Mouse (Mus musculus) olfactory bulb, adult 2 months (tissue): ENCODE measurements around the gene Myl6.

Experiments
- CTCF ChIP-seq: fragments of 200-500 bp; IDR thresholded peaks from 2 replicates; pipeline ENCODE4 v1.5.1; 2012; ENCODE audit warnings: low read depth, mild to moderate bottlenecking, low read length, moderate library complexity; ENCODE audit not compliant: insufficient read depth
- POLR2A ChIP-seq: fragments of 200-500 bp; IDR thresholded peaks from 2 replicates; pipeline ENCODE4 v1.6.1; 2012; ENCODE audit warnings: mild to moderate bottlenecking, low read depth, low read length, moderate library complexity; ENCODE audit not compliant: insufficient read depth

GRCm38 (mm10) chr10:128505974-128506373, 12.0 kb upstream of the Myl6 start:
- no peak for TF ChIP-seq CTCF
- TF ChIP-seq POLR2A: no peak
